Mouse (Mus musculus) embryonic facial prominence, embryonic 10.5 days (tissue): Measurements from ENCODE around the gene Sv2a. TPM values are rescaled to one million over a fixed set of nuclear protein-coding genes. Genes with fewer than 3 reads are reported as not detected.
A peak's percentile ranks its signal among the peaks of the same experiment; 100 is the strongest.

ENCODE experiments used
- DNase-seq: peaks from one replicate; pipeline ENCODE4 v3.0.0-alpha.2; 2017; ENCODE audit warnings: low spot score
- H3K27ac ChIP-seq: fragments of 300-500 bp; sonication (generic); replicated peaks from 2 replicates; pipeline ENCODE4 v1.5.1; 2016; ENCODE audit warnings: mild to moderate bottlenecking
- H3K27me3 ChIP-seq: fragments of 300-500 bp; sonication (generic); replicated peaks from 2 replicates; pipeline ENCODE4 v1.6.1; 2016; ENCODE audit warnings: low read depth, mild to moderate bottlenecking; ENCODE audit not compliant: poor library complexity, severe bottlenecking
- H3K36me3 ChIP-seq: fragments of 300-500 bp; sonication (generic); replicated peaks from 2 replicates; pipeline ENCODE4 v1.6.1; 2016; ENCODE audit warnings: mild to moderate bottlenecking, moderate library complexity
- H3K4me1 ChIP-seq: fragments of 300-500 bp; sonication (generic); 2 replicates; pipeline ENCODE4 v1.6.1; 2016
- H3K4me3 ChIP-seq: fragments of 300-500 bp; sonication (generic); 2 replicates; pipeline ENCODE4 v1.5.1; 2016; ENCODE audit warnings: mild to moderate bottlenecking, moderate library complexity
- H3K9me3 ChIP-seq: fragments of 300-500 bp; sonication (generic); 2 replicates; pipeline ENCODE4 v1.6.1; 2016; ENCODE audit warnings: mild to moderate bottlenecking
- WGBS: fragments of 180-500 bp; shearing (Covaris S2); methylation state at CpG from one replicate; pipeline ENCODE4 v1.1.7; 2016; 5-methylcytosine and 5-hydroxymethylcytosine counted together
- microRNA-seq: library from miRNA; unstranded; fragments of <30 nt; microRNA quantifications from one replicate; pipeline ENCODE4, GENCODE M21; 2017
- polyA plus RNA-seq: library from polyadenylated mRNA; unstranded; fragments of >200 nt; fragmentation: Nextera tagmentation; extraction: Ambion mirVana; gene quantifications from 2 replicates; pipeline ENCODE4 v1.2.1, GENCODE M21; 2016

Sv2a gene
- polyA plus RNA-seq, 1 experiment from 2014 or later = 3.9 TPM

GRCm38 (mm10) chr3:96240799-96241197 lies 59.8 kb downstream of the Sv2a start:
- Histone ChIP-seq H3K36me3 (no peaks in the 10 kb centered on the region), H3K27me3 (no peaks in the 10 kb centered on the region), H3K27ac (peak overlapping the region; percentile 98), H3K4me1 (peaks cover 49% of the 10 kb centered on the region), H3K9me3 (no peaks in the 10 kb centered on the region), H3K4me3 (peak overlapping the region; percentile 44)
- DNase-seq = no peak
- WGBS = 78% methylated on average over 9 of the region's 9 CpGs

- 83% methylated on average over 7 of the region's 7 CpGs for WGBS
These were observed 63.1 kb downstream of the Sv2a start for GRCm38 (mm10) chr3:96243921-96244572.

More at GRCm38 (mm10) chr3:96243921-96244572, 63.1 kb downstream of the Sv2a start:
- no peaks in the 10 kb centered on the region for H3K27me3 ChIP-seq
- no peaks in the 10 kb centered on the region for H3K36me3 ChIP-seq
- no peak for DNase-seq
- H3K9me3 ChIP-seq = no peaks in the 10 kb centered on the region
- peak overlapping the region; percentile 98 for H3K27ac ChIP-seq
- peaks cover 54% of the 10 kb centered on the region for H3K4me1 ChIP-seq
- peak overlapping the region; percentile 66 for H3K4me3 ChIP-seq

Small RNA genes within 50 kb of the gene (microRNA-seq; reads per million reads assigned to microRNA genes)
- gene Gm44492 = 1.2 reads per million
- gene Gm47311 = not detected

Other genes with a start within 250 kb of the Sv2a start
- 73.2 and 78.5 TPM in 2 replicates for gene Plekho1, start 185.2 kb upstream of the Sv2a start, polyA plus RNA-seq
- gene Vps45, start 122.7 kb upstream of the Sv2a start, polyA plus RNA-seq = 22.4 and 26.5 TPM in 2 replicates
- gene Otud7b, start 76.6 kb upstream of the Sv2a start, polyA plus RNA-seq = 20.8 and 21.7 TPM in 2 replicates
- gene Mtmr11, start 19.1 kb upstream of the Sv2a start, polyA plus RNA-seq = 8.0 and 12.5 TPM in 2 replicates
- gene Sf3b4, start 8.8 kb upstream of the Sv2a start, polyA plus RNA-seq = 299 and 302 TPM in 2 replicates
- gene Bola1, start 38.6 kb downstream of the Sv2a start, polyA plus RNA-seq = 76.4 and 80.4 TPM in 2 replicates
- 0.92 and 1.4 TPM in 2 replicates for gene Hist2h2ab, start 38.7 kb downstream of the Sv2a start, polyA plus RNA-seq
- gene Hist2h2ac, start 39.7 kb downstream of the Sv2a start, polyA plus RNA-seq = 11.7 and 12.5 TPM in 2 replicates
- gene Hist2h2be, start 40.0 kb downstream of the Sv2a start, polyA plus RNA-seq = 6.4 and 7.8 TPM in 2 replicates
- gene Hist2h3c2, start 58.0 kb downstream of the Sv2a start, polyA plus RNA-seq = 4.9 and 6.6 TPM in 2 replicates
- 26.6 and 32.1 TPM in 2 replicates for gene Hist2h2aa2, start 59.1 kb downstream of the Sv2a start, polyA plus RNA-seq
- gene Hist2h2aa1, start 64.3 kb downstream of the Sv2a start, polyA plus RNA-seq = 4.8 and 8.6 TPM in 2 replicates
- 0.52 and 0.81 TPM in 2 replicates for gene Hist2h3c1, start 65.5 kb downstream of the Sv2a start, polyA plus RNA-seq
- 12.8 TPM in 2 replicates for gene Hist2h4, start 82.2 kb downstream of the Sv2a start, polyA plus RNA-seq
- gene Hist2h3b, start 87.5 kb downstream of the Sv2a start, polyA plus RNA-seq = 44.4 and 48.2 TPM in 2 replicates
- 5.8 and 11.3 TPM in 2 replicates for gene Hist2h2bb, start 88.6 kb downstream of the Sv2a start, polyA plus RNA-seq
- 1.0 and 1.3 TPM in 2 replicates for gene Fcgr1, start 112.8 kb downstream of the Sv2a start, polyA plus RNA-seq